In the genomic region with DNA sequence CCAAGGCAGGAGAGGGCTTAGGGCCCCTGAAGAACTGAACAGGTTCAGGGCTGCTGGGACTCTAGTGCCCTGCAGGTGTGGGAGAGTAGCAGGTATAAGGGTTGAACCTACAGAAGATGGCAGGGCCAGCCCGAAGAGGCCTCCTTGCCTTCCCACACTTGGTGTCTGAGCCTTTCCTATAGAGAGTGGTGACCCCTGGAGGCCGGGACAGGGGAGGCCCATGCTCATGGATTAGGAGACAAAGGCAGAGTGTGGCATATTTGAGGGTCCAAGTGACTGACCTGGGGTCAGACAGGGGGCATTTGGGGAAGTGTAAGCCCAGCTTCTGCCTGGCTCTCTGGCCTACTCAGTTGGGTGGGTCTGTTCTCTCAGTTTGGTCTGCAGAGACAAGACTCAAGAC, we compare ENCODE assay signal across 17 mouse cellular contexts. TPM values are rescaled to one million over a fixed set of nuclear protein-coding genes. Genes with fewer than 3 reads are reported as not detected.
A peak's percentile ranks its signal among the peaks of the same experiment; 100 is the strongest.
DNase-seq lines count a peak whose midpoint lies in the region; ATAC-seq and TF ChIP-seq lines count a peak whose summit lies in the region.
"Had no signal": no experiment of that assay in that cellular context is flagged by ENCODE, and none has a peak within 500 bp of the region (broad histone marks: within the 10 kb centered on the region; RNA-seq: fewer than 3 reads in every experiment).

No protein-coding gene starts in this region.

- no peak overlapping the region for H3K4me3 ChIP-seq in forebrain, embryonic 11.5 days (ENCODE audit: low read depth, low read length)
- H3K4me3 ChIP-seq in forebrain, embryonic 16.5 days (replicated peaks; ENCODE audit: low read length), result no peak overlapping the region
- no peak overlapping the region for H3K4me3 ChIP-seq in left cerebral cortex, adult 2 months
- H3K4me3 ChIP-seq in ES-Bruce4 (ENCODE audit: low read depth, low read length), result no peak overlapping the region
- H3K4me3 ChIP-seq in hindbrain, postnatal 0 days (ENCODE audit: low read length), result no peak overlapping the region
- H3K4me3 ChIP-seq: neural tube, embryonic 12.5 days; stomach, embryonic 15.5 days had no signal

- H3K27ac ChIP-seq in forebrain, embryonic 11.5 days (ENCODE audit: low read depth, low read length), result no peak overlapping the region
- H3K27ac ChIP-seq in forebrain, embryonic 16.5 days (ENCODE audit: low read length), result no peak overlapping the region
- no peak overlapping the region for H3K27ac ChIP-seq in left cerebral cortex, adult 2 months
- no peak overlapping the region for H3K27ac ChIP-seq in ES-Bruce4 (ENCODE audit: insufficient read depth, low read length)
- H3K27ac ChIP-seq in hindbrain, postnatal 0 days, result 0 out of 2 replicates have a peak overlapping the region, but pooled peaks have one; percentile 62
- H3K27ac ChIP-seq: neural tube, embryonic 12.5 days; stomach, embryonic 15.5 days had no signal

- DNase-seq in forebrain, embryonic 11.5 days (ENCODE audit: low spot score), result peak; percentile 42
- no peak for DNase-seq in left cerebral cortex, adult 2 months (ENCODE audit: extremely low spot score in 1 of 2, low spot score in 2 of 2)
- DNase-seq in left cerebral cortex, adult 9 months (ENCODE audit: low spot score in 2 of 2), result no peak
- no peak for DNase-seq in hindbrain, postnatal 0 days (ENCODE audit: low spot score)
- DNase-seq in adrenal gland, adult (ENCODE audit: inconsistent age in 2 of 2, low spot score in 1 of 2), result no peak
- DNase-seq: cerebellum, postnatal 10 days; left cerebral cortex, postnatal 4 days; right cerebral cortex, postnatal 14 days had no signal

- no peak for TF ChIP-seq POLR2A in ES-Bruce4 (IDR thresholded peaks at IDR 0.05; ENCODE audit: insufficient read depth, low read length)

- WGBS in forebrain, embryonic 11.5 days, result 37% methylated on average over 2 of the region's 2 CpGs
- WGBS in forebrain, embryonic 16.5 days, result 53% methylated on average over 2 of the region's 2 CpGs
- 44% methylated on average over 2 of the region's 2 CpGs for WGBS in hindbrain, postnatal 0 days

- no peak overlapping the region for H3K4me2 ChIP-seq in forebrain, embryonic 11.5 days (ENCODE audit: low read depth, low read length, severe bottlenecking)
- H3K4me2 ChIP-seq in forebrain, embryonic 16.5 days (ENCODE audit: low read length), result no peak overlapping the region
- no peak overlapping the region for H3K4me2 ChIP-seq in hindbrain, postnatal 0 days (ENCODE audit: low read depth, low read length)
- H3K4me2 ChIP-seq: heart, embryonic 11.5 days; neural tube, embryonic 12.5 days; stomach, embryonic 15.5 days had no signal

- intact Hi-C loops in left cerebral cortex, adult 2 months (cut with DNase I), result no loop called here

- ATAC-seq in forebrain, embryonic 11.5 days (replicated peaks; ENCODE audit: low FRiP score), result no peak
- ATAC-seq in forebrain, embryonic 16.5 days, result no peak
- ATAC-seq in hindbrain, postnatal 0 days, result no peak
- no peak for ATAC-seq in cerebellum, adult (ENCODE audit: insufficient number of reproducible peaks, low FRiP score, low TSS enrichment)
- ATAC-seq: activated CD4-positive, CD25-positive, alpha-beta regulatory T cell, adult 4 months; inflammation-experienced regulatory T-cells, adult 6 months had no signal

- no peaks in the 10 kb centered on the region for H3K36me3 ChIP-seq in forebrain, embryonic 11.5 days (ENCODE audit: control insufficient read depth, insufficient read depth, low read length)
- no peaks in the 10 kb centered on the region for H3K36me3 ChIP-seq in forebrain, embryonic 16.5 days (ENCODE audit: control insufficient read depth, insufficient read depth)
- no peaks in the 10 kb centered on the region for H3K36me3 ChIP-seq in ES-Bruce4 (ENCODE audit: control insufficient read depth, insufficient read depth, low read length, poor library complexity, severe bottlenecking)
- no peaks in the 10 kb centered on the region for H3K36me3 ChIP-seq in hindbrain, postnatal 0 days (ENCODE audit: insufficient read depth, low read length)
- H3K36me3 ChIP-seq: G1E; neural tube, embryonic 12.5 days; stomach, embryonic 15.5 days had no signal

- no peak for TF ChIP-seq EP300 in ES-Bruce4 (IDR thresholded peaks at IDR 0.05; ENCODE audit: insufficient read depth, low read depth, low read length)

- no peaks in the 10 kb centered on the region for H3K9me3 ChIP-seq in forebrain, embryonic 11.5 days (ENCODE audit: control insufficient read depth, low read length)
- no peaks in the 10 kb centered on the region for H3K9me3 ChIP-seq in forebrain, embryonic 16.5 days (ENCODE audit: control insufficient read depth, low read length)
- H3K9me3 ChIP-seq in ES-Bruce4 (replicated peaks; ENCODE audit: control insufficient read depth, insufficient read depth, low read length, poor library complexity, severe bottlenecking), result no peaks in the 10 kb centered on the region
- H3K9me3 ChIP-seq in hindbrain, postnatal 0 days (ENCODE audit: low read length), result no peaks in the 10 kb centered on the region
- H3K9me3 ChIP-seq: G1E; neural tube, embryonic 12.5 days; stomach, embryonic 15.5 days had no signal

- no peak overlapping the region for H3K9ac ChIP-seq in forebrain, embryonic 11.5 days (ENCODE audit: low read length)
- H3K9ac ChIP-seq in forebrain, embryonic 16.5 days (replicated peaks; ENCODE audit: low read depth, low read length), result no peak overlapping the region
- H3K9ac ChIP-seq in ES-Bruce4 (ENCODE audit: low read depth, poor library complexity, severe bottlenecking), result no peak overlapping the region
- no peak overlapping the region for H3K9ac ChIP-seq in hindbrain, postnatal 0 days (replicated peaks; ENCODE audit: low read length)
- H3K9ac ChIP-seq: neural tube, embryonic 12.5 days; stomach, embryonic 15.5 days had no signal

- peak; percentile 8; the same call in 1 of the 2 replicates for TF ChIP-seq CTCF in left cerebral cortex, adult 2 months (IDR thresholded peaks at IDR 0.05)
- TF ChIP-seq CTCF in ES-Bruce4 (IDR thresholded peaks at IDR 0.05; ENCODE audit: low read depth, low read length), result peak; percentile 31
- peak; percentile 39 for TF ChIP-seq CTCF in hindbrain, postnatal 0 days (IDR thresholded peaks at IDR 0.05; ENCODE audit: low read depth)

- no peaks in the 10 kb centered on the region for H3K27me3 ChIP-seq in forebrain, embryonic 11.5 days (ENCODE audit: control insufficient read depth, insufficient read depth, low read length)
- H3K27me3 ChIP-seq in forebrain, embryonic 16.5 days (replicated peaks; ENCODE audit: control insufficient read depth, insufficient read depth, low read length), result no peaks in the 10 kb centered on the region
- no peaks in the 10 kb centered on the region for H3K27me3 ChIP-seq in ES-Bruce4 (ENCODE audit: control insufficient read depth, insufficient read depth, low read length, poor library complexity, severe bottlenecking)
- no peaks in the 10 kb centered on the region for H3K27me3 ChIP-seq in hindbrain, postnatal 0 days (ENCODE audit: insufficient read depth, low read length)
- H3K27me3 ChIP-seq: neural tube, embryonic 12.5 days; stomach, embryonic 15.5 days had no signal

- H3K4me1 ChIP-seq in forebrain, embryonic 11.5 days (replicated peaks; ENCODE audit: control insufficient read depth, insufficient read depth, low read length), result no peaks in the 10 kb centered on the region; the same call in 1 of the 2 replicates
- 0 out of 2 replicates have a peak, but pooled peaks cover 5% of the 10 kb centered on the region for H3K4me1 ChIP-seq in forebrain, embryonic 16.5 days (replicated peaks; ENCODE audit: control insufficient read depth, insufficient read depth, low read length)
- no peaks in the 10 kb centered on the region for H3K4me1 ChIP-seq in ES-Bruce4 (ENCODE audit: control insufficient read depth, insufficient read depth, low read length)
- H3K4me1 ChIP-seq in hindbrain, postnatal 0 days (ENCODE audit: insufficient read depth, low read length), result peaks cover 6% of the 10 kb centered on the region
- H3K4me1 ChIP-seq: stomach, embryonic 15.5 days had no signal

RNA-seq across cellular contexts. Expression of gene Rab6b, which starts 8.6 kb away (rescaled TPM):
- polyA plus RNA-seq in forebrain, embryonic 11.5 days (2014; fragmentation: Nextera tagmentation; extraction: Ambion mirVana), result 12.5 and 13.6 TPM in 2 replicates
- polyA plus RNA-seq in forebrain, embryonic 16.5 days (2015; fragmentation: Nextera tagmentation; extraction: Ambion mirVana), result 63.6 and 77.9 TPM in 2 replicates
- total RNA-seq in left cerebral cortex, adult 2 months (2021), result 100 to 1,000 TPM; 605 to 610 TPM
- 23.3 and 24.0 TPM in 2 replicates for polyA plus RNA-seq in ES-Bruce4 (2011; ENCODE audit: insufficient read depth, insufficient read length, low read depth, missing spikeins)
- total RNA-seq in hindbrain, postnatal 0 days (2014; rRNA removed), result 210 and 223 TPM in 2 replicates
- polyA plus RNA-seq in hindbrain, postnatal 0 days (2015; fragmentation: Nextera tagmentation; extraction: Ambion mirVana), result 139 and 155 TPM in 2 replicates
- polyA plus RNA-seq: G1E had no signal
